Mouse (Mus musculus) MEL-GATA-1-ER (cell line): ENCODE measurements around the gene Nkx2-2.

Experiments
- DNase-seq: peaks from one replicate; pipeline ENCODE4 v3.0.0-alpha.2; 2012; ENCODE audit warnings: low read depth; ENCODE audit errors: extremely low read depth

The Nkx2-2 gene

GRCm38 (mm10) chr2:147193271-147194255 lies at the start of gene Nkx2-2:
Gene Nkx2-2 (minus strand): TSS chr2:147194243.
- DNase-seq, result no peak

GRCm38 (mm10) chr2:147235707-147236290 lies 41.8 kb upstream of the Nkx2-2 start:
- DNase-seq, result no peak

- no peak for DNase-seq
Measured at GRCm38 (mm10) chr2:147231175-147231574, 37.1 kb upstream of the Nkx2-2 start.

GRCm38 (mm10) chr2:147205076-147205615 lies 11.1 kb upstream of the Nkx2-2 start:
- no peak for DNase-seq

- no peak for DNase-seq
Measured at GRCm38 (mm10) chr2:147194711-147195615, 920 bp upstream of the Nkx2-2 start.

GRCm38 (mm10) chr2:147192731-147193130 lies 1.3 kb downstream of the Nkx2-2 start:
- no peak for DNase-seq

GRCm38 (mm10) chr2:147190316-147191021 lies 3.6 kb downstream of the Nkx2-2 start:
- no peak for DNase-seq

- no peak for DNase-seq
Measured at GRCm38 (mm10) chr2:147189546-147190315, 4.3 kb downstream of the Nkx2-2 start.

- DNase-seq, result no peak
Measured at GRCm38 (mm10) chr2:147188871-147189545, 5.0 kb downstream of the Nkx2-2 start.

- no peak for DNase-seq
Measured at GRCm38 (mm10) chr2:147188074-147188700, 5.9 kb downstream of the Nkx2-2 start.

- DNase-seq, result no peak
Measured at GRCm38 (mm10) chr2:147187061-147187870, 6.8 kb downstream of the Nkx2-2 start.

GRCm38 (mm10) chr2:147186261-147186681 lies 7.8 kb downstream of the Nkx2-2 start:
- no peak for DNase-seq

GRCm38 (mm10) chr2:147185561-147185960 lies 8.5 kb downstream of the Nkx2-2 start:
- no peak for DNase-seq

- no peak for DNase-seq
Measured at GRCm38 (mm10) chr2:147184071-147184990, 9.7 kb downstream of the Nkx2-2 start.

- DNase-seq, result no peak
Measured at GRCm38 (mm10) chr2:147183521-147183920, 10.5 kb downstream of the Nkx2-2 start.

GRCm38 (mm10) chr2:147182709-147183260 lies 11.3 kb downstream of the Nkx2-2 start:
- DNase-seq, result no peak
